Mouse (Mus musculus): ENCODE measurements at regions not wholly inside any gene's neighbourhood (a gene's known extent, or its start where the extent isn't known, plus 50 kb on each side); places are given as distances from the start of the nearest gene placed in this dataset.

- TF ChIP-seq ZC3H11A (IDR thresholded peaks at IDR 0.05; ENCODE audit: low read depth, low read length) (no peak), CTCF (conservative IDR thresholded peaks at IDR 0.05 in 1 of 2, IDR thresholded peaks at IDR 0.05 in 1 of 2; ENCODE audit: low read depth in 2 of 2, low read length in 2 of 2) (no peak), GABPA (IDR thresholded peaks at IDR 0.05; ENCODE audit: insufficient replicate concordance, low read depth, low read length) (no peak), CHD1 (IDR thresholded peaks at IDR 0.05; ENCODE audit: low read depth, low read length) (no peak), POLR2A (IDR thresholded peaks at IDR 0.05; ENCODE audit: low read depth, low read length) (no peak), MAX (IDR thresholded peaks at IDR 0.05; ENCODE audit: low read length) (no peak)
These were observed 54.3 kb upstream of the Smndc1 start for GRCm38 (mm10) chr19:53444646-53445045.
